ENCODE assay signal across 13 mouse cellular contexts in genomic region chr10:52278011-52278434, GRCm38 (mm10). TPM values are rescaled to one million over a fixed set of nuclear protein-coding genes. Genes with fewer than 3 reads are reported as not detected.
DNase-seq lines count a peak whose midpoint lies in the region; ATAC-seq and TF ChIP-seq lines count a peak whose summit lies in the region.
"Had no signal": no experiment of that assay in that cellular context is flagged by ENCODE, and none has a peak within 500 bp of the region (broad histone marks: within the 10 kb centered on the region; RNA-seq: fewer than 3 reads in every experiment).

No protein-coding gene starts in this region.

- no peak overlapping the region for H3K4me3 ChIP-seq in kidney, postnatal 0 days (replicated peaks; ENCODE audit: low read depth, low read length)
- H3K4me3 ChIP-seq in hindbrain, embryonic 10.5 days, result no peak overlapping the region
- H3K4me3 ChIP-seq: forebrain, embryonic 10.5 days had no signal

- 57% methylated on average over 9 of the region's 9 CpGs for WGBS in kidney, postnatal 0 days
- WGBS in hindbrain, embryonic 10.5 days, result 89% methylated on average over 9 of the region's 9 CpGs

- no peaks in the 10 kb centered on the region for H3K4me1 ChIP-seq in kidney, postnatal 0 days (replicated peaks; ENCODE audit: insufficient read depth, low read length)
- H3K4me1 ChIP-seq in hindbrain, embryonic 10.5 days (replicated peaks), result peaks cover 18% of the 10 kb centered on the region

- no peak overlapping the region for H3K4me2 ChIP-seq in kidney, postnatal 0 days (ENCODE audit: low read length)

- no peak overlapping the region for H3K9ac ChIP-seq in kidney, postnatal 0 days (ENCODE audit: low read depth, low read length)

- peak; percentile 77 for ATAC-seq in kidney, postnatal 0 days (replicated peaks; ENCODE audit: low FRiP score, low read depth)
- ATAC-seq: Patski had no signal

- no peak overlapping the region for H3K27ac ChIP-seq in kidney, postnatal 0 days
- no peak overlapping the region for H3K27ac ChIP-seq in hindbrain, embryonic 10.5 days
- H3K27ac ChIP-seq: forebrain, embryonic 10.5 days had no signal

- H3K27me3 ChIP-seq in kidney, postnatal 0 days (ENCODE audit: insufficient read depth, low read length), result no peaks in the 10 kb centered on the region
- no peaks in the 10 kb centered on the region for H3K27me3 ChIP-seq in hindbrain, embryonic 10.5 days (ENCODE audit: insufficient read depth, poor library complexity, severe bottlenecking)
- H3K27me3 ChIP-seq: Patski had no signal

- H3K9me3 ChIP-seq in kidney, postnatal 0 days (replicated peaks; ENCODE audit: low read length), result no peaks in the 10 kb centered on the region
- no peaks in the 10 kb centered on the region for H3K9me3 ChIP-seq in hindbrain, embryonic 10.5 days
- H3K9me3 ChIP-seq: forebrain, embryonic 10.5 days had no signal

- no peak for TF ChIP-seq CTCF in kidney, postnatal 0 days (IDR thresholded peaks at IDR 0.05; ENCODE audit: low read depth)

- H3K36me3 ChIP-seq in kidney, postnatal 0 days (ENCODE audit: insufficient read depth, low read length), result no peaks in the 10 kb centered on the region
- H3K36me3 ChIP-seq in hindbrain, embryonic 10.5 days, result no peaks in the 10 kb centered on the region

- DNase-seq in ES-CJ7 (ENCODE audit: low read depth, low spot score), result peak; percentile 95
- peak; percentile 92 for DNase-seq in ZHBTc4 (ENCODE audit: low read depth, low spot score)
- DNase-seq in kidney, postnatal 0 days (ENCODE audit: low spot score), result no peak
- DNase-seq in ovary, postnatal 14 days (ENCODE audit: low spot score), result peak; percentile 5
- no peak for DNase-seq in hindbrain, embryonic 10.5 days (ENCODE audit: low spot score)
- DNase-seq in thymus, postnatal 25 days, result no peak
- DNase-seq in embryo, embryonic 11 days, result no peak
- DNase-seq: cerebellum, adult 11-12 months; liver; retina, postnatal 1 day; thymus, adult 2 months had no signal

RNA-seq across cellular contexts. Expression of gene Dcbld1, which starts 44.6 kb away (rescaled TPM):
- polyA plus RNA-seq in kidney, postnatal 0 days (2015; fragmentation: Nextera tagmentation; extraction: Ambion mirVana), result 23.2 and 23.4 TPM in 2 replicates
- polyA plus RNA-seq in hindbrain, embryonic 10.5 days (2016; fragmentation: Nextera tagmentation; extraction: Ambion mirVana), result 20.0 and 22.6 TPM in 2 replicates

Comparison
In these comparisons a context has a peak if more than half of its experiments do, and no peak if none do; other contexts are left out.
1. DNase-seq: peak in ES-CJ7 (single experiment), ZHBTc4 (single experiment) and ovary, postnatal 14 days (single experiment); none in kidney, postnatal 0 days (single experiment), hindbrain, embryonic 10.5 days (single experiment), thymus, postnatal 25 days (single experiment) and embryo, embryonic 11 days (single experiment).